Mouse (Mus musculus): Measurements from ENCODE around the gene Cd82. TPM values are rescaled to one million over a fixed set of nuclear protein-coding genes. Genes with fewer than 3 reads are reported as not detected.

Cd82 gene
- polyA plus RNA-seq, 1 experiment from 2014 or later, result 113 TPM

DNA sequence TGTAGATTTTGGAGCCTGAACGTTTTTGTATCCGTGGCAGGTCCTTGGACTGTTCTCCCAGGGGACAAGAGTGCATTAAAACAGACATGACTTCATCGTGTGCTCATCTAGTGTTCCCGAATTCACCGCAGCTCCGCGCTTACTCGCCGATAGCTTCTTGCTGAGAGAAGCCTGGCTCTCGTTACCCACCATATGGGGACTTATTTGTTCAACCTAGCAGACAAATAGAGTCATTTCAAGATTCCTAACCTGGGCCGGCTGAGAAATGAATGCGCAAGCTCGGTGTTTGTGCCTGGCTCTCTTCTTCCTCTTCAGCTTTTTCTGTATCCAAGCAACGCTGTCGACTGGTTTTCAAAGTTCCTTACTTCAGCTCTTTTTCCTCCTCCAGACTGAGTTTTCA is 85.1 kb downstream of the Cd82 start:
- H3K27me3 ChIP-seq, result no peaks in the 10 kb centered on the region
- 67% methylated on average over 15 of the region's 15 CpGs for WGBS (ENCODE audit: insufficient replicate concordance)
- no peak for ATAC-seq (ENCODE audit: insufficient read depth)
- no peak overlapping the region for H3K9ac ChIP-seq
- no peaks in the 10 kb centered on the region for H3K4me1 ChIP-seq (replicated peaks)
- no peaks in the 10 kb centered on the region for H3K36me3 ChIP-seq (replicated peaks)
- no peak overlapping the region for H3K4me3 ChIP-seq (replicated peaks)
- H3K27ac ChIP-seq (replicated peaks), result no peak overlapping the region
- no peak overlapping the region for H3K4me2 ChIP-seq
- no peaks in the 10 kb centered on the region for H3K9me3 ChIP-seq (replicated peaks)

DNA sequence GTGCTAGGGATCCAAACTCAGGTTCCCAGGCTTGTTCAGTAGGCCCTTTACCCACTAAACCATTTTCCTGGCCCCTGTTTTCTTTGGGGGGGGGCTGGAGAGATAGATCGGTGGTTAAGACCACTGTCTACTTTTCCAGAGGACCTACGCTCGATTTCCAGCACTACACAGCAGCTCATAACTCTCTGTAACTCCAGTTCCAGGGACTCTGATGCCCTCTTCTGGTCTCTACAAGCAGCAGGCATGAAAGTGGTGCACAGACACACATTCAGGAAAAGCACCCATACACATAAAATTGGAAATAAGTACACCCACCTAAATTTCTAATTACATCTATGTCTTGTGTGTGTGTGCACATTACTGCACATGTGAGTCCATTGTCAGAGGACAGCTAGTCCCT is 85.8 kb downstream of the Cd82 start:
- no peak for ATAC-seq (ENCODE audit: insufficient read depth)
- WGBS (ENCODE audit: insufficient replicate concordance), result 73% methylated on average over 3 of the region's 3 CpGs
- H3K27me3 ChIP-seq, result no peaks in the 10 kb centered on the region
- no peaks in the 10 kb centered on the region for H3K9me3 ChIP-seq (replicated peaks)
- no peak overlapping the region for H3K4me3 ChIP-seq (replicated peaks)
- H3K27ac ChIP-seq (replicated peaks), result no peak overlapping the region
- no peak overlapping the region for H3K9ac ChIP-seq
- H3K4me2 ChIP-seq, result no peak overlapping the region
- H3K4me1 ChIP-seq (replicated peaks), result no peaks in the 10 kb centered on the region
- no peaks in the 10 kb centered on the region for H3K36me3 ChIP-seq (replicated peaks)

DNA sequence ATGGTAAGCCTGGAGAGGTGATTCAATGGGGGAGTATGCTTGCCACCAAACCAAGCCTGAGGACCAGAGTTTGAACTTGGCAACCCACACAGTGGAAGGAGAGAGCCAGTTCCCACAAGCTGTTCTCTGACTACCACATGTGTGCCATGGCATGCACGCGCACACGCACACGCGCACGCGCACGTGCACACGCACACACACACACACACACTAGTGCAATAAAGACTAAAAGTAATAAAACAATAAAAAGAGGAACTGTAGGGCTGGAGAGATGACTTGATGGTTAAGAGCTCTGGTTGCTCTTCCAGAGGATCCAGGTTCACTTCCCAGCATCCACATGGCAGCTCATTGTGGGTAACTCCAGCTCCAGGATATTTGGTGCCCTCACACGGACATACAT is 90.1 kb downstream of the Cd82 start:
- ATAC-seq (ENCODE audit: insufficient read depth), result no peak
- Histone ChIP-seq H3K27ac (replicated peaks) (no peak overlapping the region), H3K9me3 (replicated peaks) (no peaks in the 10 kb centered on the region), H3K4me3 (replicated peaks) (no peak overlapping the region), H3K4me2 (no peak overlapping the region), H3K27me3 (peaks cover 15% of the 10 kb centered on the region), H3K9ac (no peak overlapping the region), H3K4me1 (replicated peaks) (no peaks in the 10 kb centered on the region), H3K36me3 (replicated peaks) (no peaks in the 10 kb centered on the region)
- 77% methylated on average over 10 of the region's 10 CpGs for WGBS (ENCODE audit: insufficient replicate concordance)

DNA sequence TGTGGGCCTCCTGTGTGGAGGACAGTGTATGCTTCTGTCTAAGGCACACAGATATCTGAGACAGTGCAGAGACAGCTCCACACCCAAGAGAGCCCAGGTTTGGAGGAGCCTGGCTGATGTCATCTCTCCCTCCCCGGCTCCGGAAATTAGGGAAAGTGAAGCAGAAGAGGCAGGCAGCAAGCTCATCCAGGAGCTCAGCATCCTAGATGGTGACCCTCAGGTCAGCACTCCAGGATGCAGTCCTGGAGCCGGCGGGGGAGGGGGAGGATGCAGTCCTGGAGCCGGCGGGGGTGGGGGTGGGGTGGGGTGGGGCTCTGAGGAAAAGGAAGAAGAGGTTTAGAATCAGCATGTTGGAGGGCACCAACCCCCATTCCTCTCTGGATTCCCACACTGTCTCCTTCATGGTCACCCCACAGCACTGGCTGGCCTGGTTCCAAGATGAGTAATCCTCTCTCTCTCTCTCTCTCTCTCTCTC is 90.8 kb downstream of the Cd82 start:
- H3K4me1 ChIP-seq (replicated peaks), result no peaks in the 10 kb centered on the region
- H3K9ac ChIP-seq, result no peak overlapping the region
- ATAC-seq (ENCODE audit: insufficient read depth), result no peak
- no peaks in the 10 kb centered on the region for H3K9me3 ChIP-seq (replicated peaks)
- WGBS (ENCODE audit: insufficient replicate concordance), result 11% methylated on average over 6 of the region's 6 CpGs
- H3K4me2 ChIP-seq, result no peak overlapping the region
- no peak overlapping the region for H3K27ac ChIP-seq (replicated peaks)
- no peak overlapping the region for H3K4me3 ChIP-seq (replicated peaks)
- H3K27me3 ChIP-seq, result peaks cover 18% of the 10 kb centered on the region
- H3K36me3 ChIP-seq (replicated peaks), result no peaks in the 10 kb centered on the region

Small RNA genes lying within 50 kb of the gene (microRNA-seq; reads per million reads assigned to microRNA genes)
- gene Mir7001, result not detected

Other genes with a start within 250 kb of the Cd82 start
- 2.7 TPM in 2 replicates for gene Tspan18, start 128.6 kb downstream of the Cd82 start, polyA plus RNA-seq (2015; fragmentation: Nextera tagmentation; extraction: Ambion mirVana)
- not detected in 2 replicates for gene Gm10803, start 97.4 kb upstream of the Cd82 start, polyA plus RNA-seq (2015; fragmentation: Nextera tagmentation; extraction: Ambion mirVana)
- 0.02 TPM in 1 of 2 replicates, not detected in the other for gene Alx4, start 179.2 kb upstream of the Cd82 start, polyA plus RNA-seq (2015; fragmentation: Nextera tagmentation; extraction: Ambion mirVana)